Mouse (Mus musculus) limb, embryonic 11.5 days (tissue): ENCODE data around the gene Trp53tg5. TPM values are rescaled to one million over a fixed set of nuclear protein-coding genes. Genes with fewer than 3 reads are reported as not detected.

ENCODE experiments used
- ATAC-seq: fragments of 200-750 bp; cut with Nextera tagmentation; 2 replicates; pipeline ENCODE4 v1.8.0; 2017; ENCODE audit warnings: low read depth; ENCODE audit not compliant: insufficient number of reproducible peaks, low FRiP score, low TSS enrichment
- DNase-seq: peaks from one replicate; pipeline ENCODE4 v3.0.0-alpha.2; 2015; ENCODE audit warnings: low spot score
- H3K27ac ChIP-seq: fragments of 300-500 bp; sonication (generic); replicated peaks from 2 replicates; pipeline ENCODE4 v1.5.1; 2014; ENCODE audit warnings: low read depth, mild to moderate bottlenecking, low read length
- H3K27me3 ChIP-seq: fragments of 300-500 bp; sonication (generic); 2 replicates; pipeline ENCODE4 v1.6.1; 2014; ENCODE audit warnings: mild to moderate bottlenecking, low read length, mixed read lengths; ENCODE audit not compliant: control insufficient read depth, insufficient read depth
- H3K36me3 ChIP-seq: fragments of 300-500 bp; sonication (generic); 2 replicates; pipeline ENCODE4 v1.6.1; 2014; ENCODE audit warnings: mild to moderate bottlenecking, low read length, moderate library complexity, mixed read lengths; ENCODE audit not compliant: control insufficient read depth, insufficient read depth
- H3K4me1 ChIP-seq: fragments of 300-500 bp; sonication (generic); 2 replicates; pipeline ENCODE4 v1.6.1; 2014; ENCODE audit warnings: low read length, mixed read lengths; ENCODE audit not compliant: control insufficient read depth, insufficient read depth
- H3K4me2 ChIP-seq: fragments of 300-500 bp; sonication (generic); 2 replicates; pipeline ENCODE4 v1.6.1; 2014; ENCODE audit warnings: low read depth, mild to moderate bottlenecking, moderate library complexity; ENCODE audit not compliant: severe bottlenecking
- H3K4me3 ChIP-seq: fragments of 300-500 bp; sonication (generic); 2 replicates; pipeline ENCODE4 v1.5.1; 2014; ENCODE audit warnings: low read depth, low read length
- H3K9ac ChIP-seq: fragments of 300-500 bp; sonication (generic); 2 replicates; pipeline ENCODE4 v1.6.1; 2014; ENCODE audit warnings: mild to moderate bottlenecking, low read length
- H3K9me3 ChIP-seq: fragments of 300-500 bp; sonication (generic); 2 replicates; pipeline ENCODE4 v1.6.1; 2016; ENCODE audit warnings: low read length; ENCODE audit not compliant: control insufficient read depth
- WGBS: fragments of 180-500 bp; shearing (Covaris S2); extraction: QIAGEN DNeasy Blood & Tissue Kit; methylation state at CpG from one replicate; pipeline ENCODE4 v1.1.7; 2014; 5-methylcytosine and 5-hydroxymethylcytosine counted together
- polyA plus RNA-seq: library from polyadenylated mRNA; unstranded; fragments of >200 nt; fragmentation: Nextera tagmentation; extraction: Ambion mirVana; gene quantifications from 2 replicates; pipeline ENCODE4 v1.2.1, GENCODE M21; 2014

Gene Trp53tg5
- polyA plus RNA-seq, 1 experiment from 2014 or later, result not detected

- 88% methylated on average over 7 of the region's 7 CpGs for WGBS
- no peak overlapping the region for H3K4me2 ChIP-seq
- no peak overlapping the region for H3K9ac ChIP-seq
- H3K27ac ChIP-seq, result no peak overlapping the region
- DNase-seq, result no peak
- peaks cover 26% of the 10 kb centered on the region; the same call in 1 of the 2 replicates for H3K36me3 ChIP-seq
- no peaks in the 10 kb centered on the region for H3K9me3 ChIP-seq
- no peak overlapping the region for H3K4me3 ChIP-seq
- peaks cover 6% of the 10 kb centered on the region for H3K4me1 ChIP-seq
- no peak for ATAC-seq
- H3K27me3 ChIP-seq, result no peaks in the 10 kb centered on the region
Observed at GRCm38 (mm10) chr2:164500511-164500910, 27.0 kb upstream of the Trp53tg5 start.

DNA sequence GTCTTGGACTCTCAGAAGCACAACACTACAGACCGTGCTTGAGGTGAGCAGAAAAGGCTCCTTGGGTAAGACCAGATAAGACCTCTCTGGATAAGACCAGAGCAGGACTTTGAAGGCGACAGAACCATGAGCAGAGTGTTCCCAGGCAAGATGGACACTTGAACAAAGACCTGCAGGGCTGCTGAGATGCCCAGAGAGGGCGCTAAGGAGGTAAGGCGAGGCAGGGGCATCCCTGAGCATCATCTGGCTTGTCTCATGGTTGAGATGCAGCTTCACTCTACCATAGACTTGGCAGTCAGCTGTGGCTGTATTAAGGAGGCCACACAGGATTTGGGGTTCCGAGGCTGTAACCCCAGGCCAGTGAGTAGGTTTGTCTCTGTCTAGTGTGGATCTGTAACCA is 25.8 kb upstream of the Trp53tg5 start:
- Histone ChIP-seq H3K27ac (no peak overlapping the region), H3K36me3 (peaks cover 21% of the 10 kb centered on the region; the same call in 1 of the 2 replicates), H3K9me3 (no peaks in the 10 kb centered on the region), H3K4me3 (no peak overlapping the region), H3K9ac (no peak overlapping the region), H3K4me2 (no peak overlapping the region), H3K4me1 (peaks cover 6% of the 10 kb centered on the region), H3K27me3 (no peaks in the 10 kb centered on the region)
- ATAC-seq, result no peak
- 78% methylated on average over 5 of the region's 5 CpGs for WGBS
- DNase-seq, result no peak

DNA sequence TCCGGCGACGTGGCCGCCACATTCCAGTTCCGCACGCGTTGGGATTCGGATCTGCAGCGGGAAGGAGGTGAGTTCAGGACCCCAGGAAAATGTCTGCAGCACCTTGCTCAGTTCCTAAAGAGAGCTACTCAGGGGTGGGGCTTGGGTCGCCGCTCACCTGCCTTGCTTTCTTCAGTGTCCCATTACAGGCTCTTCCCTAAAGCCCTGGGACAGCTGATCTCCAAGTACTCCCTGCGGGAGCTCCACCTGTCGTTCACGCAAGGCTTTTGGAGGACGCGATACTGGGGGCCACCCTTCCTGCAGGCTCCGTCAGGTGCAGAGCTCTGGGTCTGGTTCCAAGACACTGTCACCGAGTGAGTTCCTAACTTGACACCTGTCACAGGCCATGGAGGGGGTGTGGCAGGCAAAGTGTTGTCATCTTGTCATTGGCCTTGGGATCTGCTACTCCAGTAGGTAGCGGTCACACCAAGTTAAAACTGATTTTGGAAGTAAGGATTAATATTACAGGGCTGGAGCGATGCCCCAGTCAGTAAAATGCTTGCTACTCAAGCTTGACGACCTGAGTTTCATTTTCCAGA is 24.3 kb upstream of the Trp53tg5 start:
- Histone ChIP-seq H3K4me1 (peaks cover 6% of the 10 kb centered on the region), H3K36me3 (peaks cover 10% of the 10 kb centered on the region; the same call in 1 of the 2 replicates), H3K4me2 (peak overlapping the region; percentile 92), H3K27me3 (no peaks in the 10 kb centered on the region), H3K9ac (peak overlapping the region; percentile 76), H3K27ac (no peak overlapping the region; the same call in 1 of the 2 replicates), H3K4me3 (peak overlapping the region; percentile 89), H3K9me3 (no peaks in the 10 kb centered on the region)
- ATAC-seq (no peak), DNase-seq (no peak)
- 5% methylated on average over 21 of the region's 21 CpGs for WGBS

DNA sequence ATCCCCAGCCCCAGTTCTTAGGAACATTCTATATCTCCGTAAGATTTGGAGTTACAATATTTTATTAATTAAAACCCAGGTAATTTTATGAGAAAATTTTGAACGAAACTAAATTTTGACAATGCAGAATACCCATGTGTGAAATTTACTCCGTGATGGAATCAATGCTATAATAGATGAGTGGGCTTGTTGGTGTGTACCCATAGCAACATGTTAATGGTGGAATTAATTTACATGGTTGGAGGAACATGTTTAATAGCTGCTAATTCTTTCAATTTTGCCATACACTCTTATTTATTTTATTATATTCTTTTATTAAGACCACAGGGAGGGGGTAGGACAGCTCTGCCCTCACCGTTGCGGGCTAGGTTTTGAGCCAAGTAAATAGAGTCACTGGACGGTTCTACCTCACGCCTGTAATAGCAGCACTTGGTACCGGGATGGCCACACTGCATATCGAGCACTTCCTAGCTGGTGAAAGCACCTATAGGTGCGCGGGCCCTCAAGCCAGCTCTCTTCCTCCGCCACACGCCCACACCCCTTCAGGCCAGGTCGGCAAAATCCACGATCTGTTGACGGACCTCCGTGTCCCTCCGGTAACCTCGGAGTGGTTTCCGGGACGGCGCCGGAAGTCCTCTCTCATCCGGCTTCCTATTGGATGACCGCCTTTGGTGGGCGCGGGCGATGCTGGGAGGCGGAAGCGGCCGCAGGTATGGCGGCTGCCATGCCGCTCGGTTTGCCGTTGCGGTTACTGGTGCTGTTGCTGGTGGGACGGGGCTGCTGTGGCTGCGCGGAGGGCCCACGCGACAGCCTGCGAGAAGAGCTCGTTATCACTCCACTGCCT is 23.5 kb upstream of the Trp53tg5 start, which contains the start of gene Pigt:
Gene Pigt (plus strand): TSS at position 674 of the 844 bp plus-strand sequence.
- H3K4me1 ChIP-seq, result peaks cover 6% of the 10 kb centered on the region
- peak within 1 kb of the TSS; percentile 89 for H3K4me3 ChIP-seq
- H3K27ac ChIP-seq, result no peak within 1 kb of the TSS; the same call in 1 of the 2 replicates
- no peaks in the 10 kb centered on the region for H3K9me3 ChIP-seq
- ATAC-seq (peak; percentile 86), DNase-seq (peak; percentile 86)
- H3K9ac ChIP-seq, result peak within 1 kb of the TSS; percentile 76
- no peaks in the 10 kb centered on the region for H3K27me3 ChIP-seq
- peaks cover 7% of the 10 kb centered on the region; the same call in 1 of the 2 replicates for H3K36me3 ChIP-seq
- 4% methylated on average over 43 of the region's 43 CpGs for WGBS
- peak within 1 kb of the TSS; percentile 92 for H3K4me2 ChIP-seq

DNA sequence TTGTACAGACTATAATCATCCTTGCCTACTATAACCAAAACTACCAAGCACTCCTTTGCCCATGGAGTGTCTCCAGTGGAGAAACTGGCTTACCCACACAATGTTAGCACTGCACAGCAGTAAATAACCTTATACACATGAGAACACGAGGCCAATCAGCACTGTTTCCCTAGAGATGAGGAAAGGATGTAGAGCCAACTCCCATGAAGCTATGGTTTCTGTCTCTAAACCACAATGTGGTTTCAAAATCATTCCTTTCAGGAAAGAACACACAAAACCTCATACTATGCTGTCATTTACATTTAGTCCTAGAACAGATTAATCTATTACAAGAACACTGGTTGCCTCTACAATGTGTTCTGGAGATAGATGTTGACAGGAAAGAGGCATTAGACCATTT is 22.8 kb upstream of the Trp53tg5 start:
- H3K4me1 ChIP-seq, result peaks cover 6% of the 10 kb centered on the region
- H3K27ac ChIP-seq, result no peak overlapping the region
- no peaks in the 10 kb centered on the region for H3K27me3 ChIP-seq
- WGBS, result 73% methylated on average over 1 of the region's 1 CpGs
- H3K36me3 ChIP-seq, result peaks cover 3% of the 10 kb centered on the region; the same call in 1 of the 2 replicates
- H3K4me3 ChIP-seq, result no peak overlapping the region
- no peak overlapping the region for H3K4me2 ChIP-seq
- DNase-seq, result no peak
- no peak for ATAC-seq
- no peak overlapping the region for H3K9ac ChIP-seq
- H3K9me3 ChIP-seq, result no peaks in the 10 kb centered on the region

GRCm38 (mm10) chr2:164494126-164494525 is 20.6 kb upstream of the Trp53tg5 start:
- Histone ChIP-seq H3K9me3 (no peaks in the 10 kb centered on the region), H3K36me3 (peaks cover under 1% of the 10 kb centered on the region; the same call in 1 of the 2 replicates), H3K4me2 (no peak overlapping the region), H3K4me1 (peaks cover 6% of the 10 kb centered on the region), H3K9ac (no peak overlapping the region), H3K27ac (no peak overlapping the region), H3K27me3 (no peaks in the 10 kb centered on the region), H3K4me3 (no peak overlapping the region)
- WGBS, result 54% methylated on average over 2 of the region's 2 CpGs
- ATAC-seq (no peak), DNase-seq (no peak)

DNA sequence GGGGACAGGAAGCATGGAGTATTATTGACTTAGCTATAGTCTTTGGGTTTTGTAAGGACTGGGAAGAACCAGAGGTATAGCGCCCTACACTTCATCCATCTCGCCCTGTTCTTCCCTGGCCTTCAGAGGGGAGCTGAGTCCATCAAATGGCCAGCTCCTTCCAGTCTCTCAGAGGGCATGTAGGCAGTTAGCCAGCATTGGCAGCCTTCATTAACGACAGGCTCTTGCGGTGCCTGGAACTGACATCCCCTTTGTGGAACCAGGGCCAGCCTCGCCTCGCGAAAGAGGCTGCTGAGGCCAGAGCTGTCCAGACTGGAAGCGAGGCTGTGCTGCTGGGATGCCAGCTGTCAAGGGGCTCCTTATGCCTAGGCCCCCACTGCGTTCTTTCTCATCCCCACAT is 14.3 kb upstream of the Trp53tg5 start:
- Histone ChIP-seq H3K36me3 (no peaks in the 10 kb centered on the region), H3K9me3 (no peaks in the 10 kb centered on the region), H3K27me3 (peaks cover 21% of the 10 kb centered on the region), H3K9ac (no peak overlapping the region), H3K4me1 (peaks cover 8% of the 10 kb centered on the region; the same call in 1 of the 2 replicates), H3K27ac (no peak overlapping the region), H3K4me3 (no peak overlapping the region), H3K4me2 (no peak overlapping the region)
- 63% methylated on average over 9 of the region's 9 CpGs for WGBS
- DNase-seq (no peak), ATAC-seq (no peak)

GRCm38 (mm10) chr2:164487115-164487527 is 13.6 kb upstream of the Trp53tg5 start:
- Histone ChIP-seq H3K27ac (no peak overlapping the region), H3K9me3 (no peaks in the 10 kb centered on the region), H3K27me3 (peaks cover 21% of the 10 kb centered on the region), H3K4me3 (peak overlapping the region; percentile 68), H3K4me2 (peak overlapping the region; percentile 100), H3K9ac (peak overlapping the region; percentile 57), H3K36me3 (no peaks in the 10 kb centered on the region), H3K4me1 (peaks cover 8% of the 10 kb centered on the region; the same call in 1 of the 2 replicates)
- DNase-seq (no peak), ATAC-seq (no peak)
- WGBS, result 13% methylated on average over 11 of the region's 11 CpGs
